Mouse (Mus musculus) embryonic facial prominence, embryonic 14.5 days (tissue): ENCODE data around the gene Ppp1r12c. TPM values are rescaled to one million over a fixed set of nuclear protein-coding genes. Genes with fewer than 3 reads are reported as not detected.

Experiments
- ATAC-seq: fragments of 200-750 bp; cut with Nextera tagmentation; 2 replicates; pipeline ENCODE4 v1.8.0; 2017; ENCODE audit warnings: low read depth, moderate number of reproducible peaks, moderate TSS enrichment
- DNase-seq: peaks from one replicate; pipeline ENCODE4 v3.0.0-alpha.2; 2015; ENCODE audit warnings: low spot score
- H3K27ac ChIP-seq: fragments of 300-500 bp; sonication (generic); replicated peaks from 2 replicates; pipeline ENCODE4 v1.5.1; 2014; ENCODE audit warnings: low read depth, mild to moderate bottlenecking, low read length, moderate library complexity
- H3K27me3 ChIP-seq: fragments of 300-500 bp; sonication (generic); replicated peaks from 2 replicates; pipeline ENCODE4 v1.6.1; 2014; ENCODE audit warnings: low read length; ENCODE audit not compliant: control insufficient read depth, insufficient read depth
- H3K36me3 ChIP-seq: fragments of 300-500 bp; sonication (generic); 2 replicates; pipeline ENCODE4 v1.6.1; 2014; ENCODE audit warnings: low read length, mixed read lengths; ENCODE audit not compliant: control insufficient read depth, insufficient read depth
- H3K4me1 ChIP-seq: fragments of 300-500 bp; sonication (generic); 2 replicates; pipeline ENCODE4 v1.6.1; 2014; ENCODE audit warnings: antibody characterized with exemption, low read length; ENCODE audit not compliant: control insufficient read depth, insufficient read depth
- H3K4me2 ChIP-seq: fragments of 300-500 bp; sonication (generic); 2 replicates; pipeline ENCODE4 v1.6.1; 2014; ENCODE audit warnings: low read depth, mild to moderate bottlenecking, low read length, moderate library complexity, mixed read lengths
- H3K4me3 ChIP-seq: fragments of 300-500 bp; sonication (generic); 2 replicates; pipeline ENCODE4 v1.5.1; 2014; ENCODE audit warnings: low read depth, mild to moderate bottlenecking, low read length
- H3K9ac ChIP-seq: fragments of 300-500 bp; sonication (generic); 2 replicates; pipeline ENCODE4 v1.6.1; 2014; ENCODE audit warnings: low read depth, mild to moderate bottlenecking, low read length, moderate library complexity, mixed read lengths
- H3K9me3 ChIP-seq: fragments of 300-500 bp; sonication (generic); 2 replicates; pipeline ENCODE4 v1.6.1; 2016; ENCODE audit warnings: low read length; ENCODE audit not compliant: control insufficient read depth
- WGBS: fragments of 180-500 bp; shearing (Covaris S2); extraction: QIAGEN DNeasy Blood & Tissue Kit; methylation state at CpG from one replicate; pipeline ENCODE4 v1.1.7; 2014; 5-methylcytosine and 5-hydroxymethylcytosine counted together
- polyA plus RNA-seq: library from polyadenylated mRNA; unstranded; fragments of >200 nt; fragmentation: Nextera tagmentation; extraction: Ambion mirVana; gene quantifications from 2 replicates; pipeline ENCODE4 v1.2.1, GENCODE M21; 2014

The Ppp1r12c gene
- polyA plus RNA-seq, 1 experiment from 2014 or later = 49.2 TPM

DNA sequence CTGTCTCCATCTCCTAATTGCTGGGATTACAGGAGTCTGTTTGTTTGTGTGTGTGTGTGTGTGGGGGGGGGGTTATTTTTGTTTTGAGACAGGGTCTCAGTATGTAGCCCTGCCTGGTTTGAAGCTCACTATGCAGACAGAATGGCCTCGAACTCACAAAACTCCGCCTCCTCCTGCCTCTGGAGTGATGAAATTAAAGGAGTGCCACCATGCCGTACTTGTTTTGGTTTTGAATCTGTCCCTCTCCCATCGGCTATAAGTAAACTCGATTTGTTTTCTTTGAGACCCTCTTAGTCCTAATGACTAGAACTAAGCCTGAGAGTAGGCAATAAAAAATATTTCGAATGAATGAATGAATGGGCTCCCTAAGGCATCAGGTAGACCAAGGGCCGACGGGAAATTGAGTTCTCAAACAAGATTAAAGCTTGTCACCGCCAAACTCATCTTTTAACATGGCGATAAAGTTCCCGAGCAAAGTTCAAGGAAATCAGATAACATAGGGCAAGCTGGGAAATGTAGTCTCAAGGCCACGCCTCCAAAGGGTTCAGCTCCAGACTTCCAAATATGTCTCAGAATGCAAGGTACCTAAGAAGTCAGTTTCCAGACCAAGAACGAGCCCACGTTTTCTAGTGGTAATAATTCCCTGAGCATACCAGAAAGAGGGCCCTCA is 1.1 kb upstream of the Ppp1r12c start:
- no peaks in the 10 kb centered on the region for H3K36me3 ChIP-seq
- H3K4me3 ChIP-seq = peak overlapping the region; percentile 87
- no peaks in the 10 kb centered on the region for H3K27me3 ChIP-seq
- peaks cover 22% of the 10 kb centered on the region for H3K4me1 ChIP-seq
- H3K27ac ChIP-seq = peak overlapping the region; percentile 86; the same call in 1 of the 2 replicates
- peak overlapping the region; percentile 96; the same call in 1 of the 2 replicates for H3K9ac ChIP-seq
- 8% methylated on average over 14 of the region's 14 CpGs for WGBS
- DNase-seq (peak; percentile 88), ATAC-seq (no peak)
- H3K4me2 ChIP-seq = peak overlapping the region; percentile 66
- no peaks in the 10 kb centered on the region for H3K9me3 ChIP-seq

GRCm38 (mm10) chr7:4500892-4501471 is 498 bp downstream of the Ppp1r12c start:
- Histone ChIP-seq H3K27me3 (no peaks in the 10 kb centered on the region), H3K4me3 (peak overlapping the region; percentile 87), H3K27ac (peak overlapping the region; percentile 86), H3K4me1 (peaks cover 22% of the 10 kb centered on the region), H3K4me2 (peak overlapping the region; percentile 66), H3K9ac (peak overlapping the region; percentile 96), H3K9me3 (no peaks in the 10 kb centered on the region), H3K36me3 (0 out of 2 replicates have a peak, but pooled peaks cover 13% of the 10 kb centered on the region)
- no peak for DNase-seq
- under 1% methylated on average over 10 of the region's 52 CpGs for WGBS
- ATAC-seq = peak; percentile 28

- Histone ChIP-seq H3K4me1 (peaks cover 22% of the 10 kb centered on the region), H3K27me3 (no peaks in the 10 kb centered on the region), H3K9me3 (no peaks in the 10 kb centered on the region), H3K9ac (peak overlapping the region; percentile 49; the same call in 1 of the 2 replicates), H3K4me3 (no peak overlapping the region), H3K4me2 (peak overlapping the region; percentile 66; the same call in 1 of the 2 replicates), H3K27ac (no peak overlapping the region), H3K36me3 (peaks cover 17% of the 10 kb centered on the region; the same call in 1 of the 2 replicates)
- 90% methylated on average over 4 of the region's 4 CpGs for WGBS
- DNase-seq (no peak), ATAC-seq (no peak)
Measured at GRCm38 (mm10) chr7:4499034-4499433, 2.4 kb downstream of the Ppp1r12c start.

DNA sequence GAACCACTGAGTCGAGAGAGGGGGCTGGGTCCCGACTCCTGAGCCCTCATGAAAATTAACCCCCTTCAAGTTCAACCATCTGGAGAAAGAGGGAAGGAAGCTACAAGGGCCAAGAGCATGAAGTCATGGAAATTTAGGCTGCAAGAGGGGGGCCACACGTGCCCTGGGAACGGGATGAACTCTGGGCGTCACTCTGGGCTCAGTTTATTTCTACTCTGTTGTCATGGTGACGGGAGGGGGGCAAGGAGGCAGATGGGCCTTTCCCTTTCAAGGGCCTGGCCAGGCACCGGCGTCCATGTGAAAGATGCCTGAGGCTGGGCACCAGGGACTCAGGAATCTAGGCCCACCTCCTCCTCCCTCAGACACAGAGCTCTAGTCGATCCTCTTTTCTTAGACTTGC is 3.2 kb downstream of the Ppp1r12c start:
- peaks cover 17% of the 10 kb centered on the region; the same call in 1 of the 2 replicates for H3K36me3 ChIP-seq
- H3K27ac ChIP-seq = no peak overlapping the region
- H3K4me2 ChIP-seq = peak overlapping the region; percentile 66; the same call in 1 of the 2 replicates
- H3K27me3 ChIP-seq = no peaks in the 10 kb centered on the region
- H3K4me3 ChIP-seq = no peak overlapping the region
- DNase-seq = peak; percentile 76
- H3K9me3 ChIP-seq = no peaks in the 10 kb centered on the region
- WGBS = 37% methylated on average over 5 of the region's 9 CpGs
- peaks cover 22% of the 10 kb centered on the region for H3K4me1 ChIP-seq
- ATAC-seq = no peak; the same call in 1 of the 2 replicates
- H3K9ac ChIP-seq = peak overlapping the region; percentile 49

GRCm38 (mm10) chr7:4497271-4497903 is 4.1 kb downstream of the Ppp1r12c start:
- Histone ChIP-seq H3K36me3 (peaks cover 17% of the 10 kb centered on the region; the same call in 1 of the 2 replicates), H3K4me3 (no peak overlapping the region), H3K4me2 (no peak overlapping the region), H3K4me1 (peaks cover 22% of the 10 kb centered on the region), H3K27me3 (no peaks in the 10 kb centered on the region), H3K9ac (no peak overlapping the region), H3K27ac (no peak overlapping the region), H3K9me3 (no peaks in the 10 kb centered on the region)
- 91% methylated on average over 9 of the region's 9 CpGs for WGBS
- DNase-seq (no peak), ATAC-seq (no peak)

- Histone ChIP-seq H3K36me3 (peaks cover 24% of the 10 kb centered on the region; the same call in 1 of the 2 replicates), H3K4me1 (peaks cover 22% of the 10 kb centered on the region), H3K4me2 (no peak overlapping the region), H3K27me3 (no peaks in the 10 kb centered on the region), H3K9ac (no peak overlapping the region), H3K27ac (no peak overlapping the region), H3K4me3 (no peak overlapping the region), H3K9me3 (no peaks in the 10 kb centered on the region)
- ATAC-seq = no peak
- 88% methylated on average over 3 of the region's 3 CpGs for WGBS
- no peak for DNase-seq
Measured at GRCm38 (mm10) chr7:4496468-4496867, 5.0 kb downstream of the Ppp1r12c start.

- H3K9ac ChIP-seq = no peak overlapping the region
- H3K36me3 ChIP-seq = peaks cover 35% of the 10 kb centered on the region
- H3K4me2 ChIP-seq = no peak overlapping the region
- no peak overlapping the region for H3K27ac ChIP-seq
- DNase-seq = no peak
- peaks cover 6% of the 10 kb centered on the region for H3K4me1 ChIP-seq
- 67% methylated on average over 1 of the region's 1 CpGs for WGBS
- no peak for ATAC-seq
- H3K4me3 ChIP-seq = no peak overlapping the region
- no peaks in the 10 kb centered on the region for H3K27me3 ChIP-seq
- no peaks in the 10 kb centered on the region for H3K9me3 ChIP-seq
Measured at GRCm38 (mm10) chr7:4493991-4494390, 7.5 kb downstream of the Ppp1r12c start.

DNA sequence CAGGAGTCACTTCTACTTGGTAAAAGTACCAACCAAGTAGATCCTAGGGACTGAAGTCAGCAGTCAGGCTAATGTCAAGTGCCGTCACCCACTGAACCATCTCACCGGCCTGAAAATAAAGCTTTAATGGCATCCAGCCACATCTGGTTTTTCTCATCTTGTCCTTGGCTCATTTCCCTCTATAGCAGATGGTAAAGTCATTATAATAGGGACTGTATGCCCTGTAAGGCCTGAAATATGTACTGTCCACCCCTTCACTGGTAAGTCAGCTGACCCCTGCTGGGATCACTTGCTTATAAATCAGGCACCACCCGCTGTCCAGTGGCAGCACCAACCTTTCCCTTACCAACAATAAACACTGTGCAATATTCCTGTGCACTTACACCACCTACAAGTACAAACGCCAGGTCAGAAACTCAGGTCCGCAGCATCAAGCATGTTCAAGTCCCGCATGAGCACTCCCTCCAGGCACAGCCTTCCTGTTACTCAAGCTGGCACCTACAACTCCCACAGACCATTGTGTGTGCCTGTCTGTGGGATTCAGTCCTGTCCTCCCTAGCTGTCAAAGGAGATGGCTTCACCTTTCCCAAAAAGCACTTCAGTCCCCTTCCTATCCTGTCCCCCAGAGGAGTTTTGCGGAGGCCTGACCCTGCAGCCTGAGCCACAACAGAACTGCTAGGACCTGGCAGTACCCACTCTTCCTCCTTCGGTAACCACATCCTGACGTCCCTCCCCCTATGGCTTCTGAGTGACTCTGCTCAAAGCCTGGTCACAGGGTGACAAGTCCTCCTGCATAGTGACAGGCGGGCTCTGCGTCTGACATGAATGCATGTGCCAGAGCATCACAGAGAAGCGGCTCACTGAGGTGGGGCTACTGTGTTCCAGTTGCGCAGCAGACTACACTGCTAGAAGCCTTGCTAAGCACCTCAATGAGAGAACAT is 8.9 kb downstream of the Ppp1r12c start:
- H3K27ac ChIP-seq = no peak overlapping the region

More for the DNA sequence above, 8.9 kb downstream of the Ppp1r12c start:
- H3K27me3 ChIP-seq = no peaks in the 10 kb centered on the region
- WGBS = 78% methylated on average over 13 of the region's 13 CpGs
- H3K4me2 ChIP-seq = no peak overlapping the region
- peaks cover 47% of the 10 kb centered on the region for H3K36me3 ChIP-seq
- H3K9me3 ChIP-seq = no peaks in the 10 kb centered on the region
- DNase-seq (no peak), ATAC-seq (no peak)
- H3K9ac ChIP-seq = no peak overlapping the region
- H3K4me3 ChIP-seq = no peak overlapping the region
- H3K4me1 ChIP-seq = no peaks in the 10 kb centered on the region
